Mouse (Mus musculus): ENCODE measurements around the gene Elmo1. TPM values are rescaled to one million over a fixed set of nuclear protein-coding genes. Genes with fewer than 3 reads are reported as not detected.

Gene Elmo1
- polyA plus RNA-seq (2015; fragmentation: Illumina TruSeq; extraction: RNeasy Lipid Tissue Mini Kit (QIAGEN cat#74804); ENCODE audit: low read depth, low replicate concordance), result 60.8 TPM

DNA sequence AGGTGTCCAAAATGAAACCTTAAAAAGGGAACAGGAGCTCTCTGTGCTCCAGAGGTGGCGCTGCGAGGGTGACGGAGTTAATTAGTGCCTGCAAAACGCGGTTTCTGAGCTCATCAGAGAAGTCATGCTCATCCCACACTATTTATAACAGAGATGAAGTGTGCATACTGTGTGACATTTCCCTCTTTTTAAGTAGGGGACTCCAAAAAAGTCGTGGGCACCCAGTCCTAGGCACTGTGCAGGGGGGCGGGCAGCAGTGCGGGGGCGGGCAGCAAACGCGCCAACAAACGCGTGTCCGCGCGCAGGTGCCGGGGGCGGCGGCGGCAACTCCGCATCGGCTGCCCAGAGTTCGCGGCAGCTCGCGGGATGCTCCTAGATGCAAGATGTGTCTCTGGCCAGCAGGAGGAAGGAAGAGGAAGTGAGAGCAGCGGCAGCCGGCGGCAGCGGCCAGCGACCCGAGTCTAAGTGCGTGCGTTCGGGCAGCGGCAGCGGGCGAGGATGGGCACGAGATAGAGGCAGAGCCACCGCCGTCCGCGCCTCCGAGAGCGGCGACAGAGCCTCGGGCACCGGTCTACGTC is at the start of gene Elmo1:
Gene Elmo1 (plus strand): TSS at position 464 of the 578 bp plus-strand sequence.

Data from brain, adult 10 weeks (tissue).